Mouse (Mus musculus): ENCODE measurements around the gene Zcchc18. TPM values are rescaled to one million over a fixed set of nuclear protein-coding genes. Genes with fewer than 3 reads are reported as not detected.

Gene Zcchc18
- polyA plus RNA-seq, 1 experiment from 2014 or later: 233 TPM

Other genes starting within 250 kb of the Zcchc18 start
- gene Morf4l2, start 249.5 kb upstream of the Zcchc18 start, polyA plus RNA-seq (2015; fragmentation: Nextera tagmentation; extraction: Ambion mirVana): 508 and 542 TPM in 2 replicates
- gene Glra4, start 213.0 kb upstream of the Zcchc18 start, polyA plus RNA-seq (2015; fragmentation: Nextera tagmentation; extraction: Ambion mirVana): 0.13 and 0.17 TPM in 2 replicates
- 33.6 and 36.5 TPM in 2 replicates for gene Plp1, start 170.5 kb upstream of the Zcchc18 start, polyA plus RNA-seq (2015; fragmentation: Nextera tagmentation; extraction: Ambion mirVana)
- 16.9 and 17.5 TPM in 2 replicates for gene Rab9b, start 124.4 kb upstream of the Zcchc18 start, polyA plus RNA-seq (2015; fragmentation: Nextera tagmentation; extraction: Ambion mirVana)
- not detected in 2 replicates for gene H2bfm, start 65.8 kb upstream of the Zcchc18 start, polyA plus RNA-seq (2015; fragmentation: Nextera tagmentation; extraction: Ambion mirVana)
- 122 and 129 TPM in 2 replicates for gene Tmsb15b2, start 17.7 kb upstream of the Zcchc18 start, polyA plus RNA-seq (2015; fragmentation: Nextera tagmentation; extraction: Ambion mirVana)
- 12.3 and 13.1 TPM in 2 replicates for gene Tmsb15l, start 16.3 kb upstream of the Zcchc18 start, polyA plus RNA-seq (2015; fragmentation: Nextera tagmentation; extraction: Ambion mirVana)
- gene Tmsb15b1, start 16.3 kb upstream of the Zcchc18 start, polyA plus RNA-seq (2015; fragmentation: Nextera tagmentation; extraction: Ambion mirVana): 36.6 and 43.6 TPM in 2 replicates
- 13.1 and 15.8 TPM in 2 replicates for gene Slc25a53, start 45.1 kb downstream of the Zcchc18 start, polyA plus RNA-seq (2015; fragmentation: Nextera tagmentation; extraction: Ambion mirVana)
- gene Fam199x, start 56.4 kb downstream of the Zcchc18 start, polyA plus RNA-seq (2015; fragmentation: Nextera tagmentation; extraction: Ambion mirVana): 6.4 and 7.1 TPM in 2 replicates
- gene Esx1, start 128.9 kb downstream of the Zcchc18 start, polyA plus RNA-seq (2015; fragmentation: Nextera tagmentation; extraction: Ambion mirVana): not detected in 2 replicates

Measured in neural tube, embryonic 13.5 days (tissue).